Mouse (Mus musculus): ENCODE measurements around the gene Sirt7. TPM values are rescaled to one million over a fixed set of nuclear protein-coding genes. Genes with fewer than 3 reads are reported as not detected.

Sirt7 gene
- polyA plus RNA-seq, 1 experiment from 2014 or later: 36.6 TPM

GRCm38 (mm10) chr11:120576365-120576981 is 48.6 kb downstream of the Sirt7 start:
- no peak overlapping the region; the same call in 1 of the 2 replicates for H3K9ac ChIP-seq (ENCODE audit: low read length)
- H3K27ac ChIP-seq (ENCODE audit: low read length): 0 out of 2 replicates have a peak overlapping the region, but pooled peaks have one; percentile 17
- no peak overlapping the region for H3K4me2 ChIP-seq (ENCODE audit: low read depth, low read length)
- H3K4me1 ChIP-seq (ENCODE audit: control insufficient read depth, insufficient read depth, low read length): peaks cover 26% of the 10 kb centered on the region
- no peak for ATAC-seq (ENCODE audit: insufficient read depth, low FRiP score)
- 76% methylated on average over 3 of the region's 3 CpGs for WGBS
- H3K9me3 ChIP-seq (replicated peaks; ENCODE audit: control insufficient read depth, low read length): no peaks in the 10 kb centered on the region
- H3K36me3 ChIP-seq (ENCODE audit: control insufficient read depth, insufficient read depth, low read length): peaks cover 21% of the 10 kb centered on the region
- H3K4me3 ChIP-seq (replicated peaks; ENCODE audit: low read length): no peak overlapping the region
- H3K27me3 ChIP-seq (ENCODE audit: control insufficient read depth, insufficient read depth, low read length): no peaks in the 10 kb centered on the region

- Histone ChIP-seq H3K36me3 (ENCODE audit: control insufficient read depth, insufficient read depth, low read length) (peaks cover 22% of the 10 kb centered on the region), H3K27me3 (ENCODE audit: control insufficient read depth, insufficient read depth, low read length) (no peaks in the 10 kb centered on the region), H3K27ac (ENCODE audit: low read length) (0 out of 2 replicates have a peak overlapping the region, but pooled peaks have one; percentile 17), H3K4me2 (ENCODE audit: low read depth, low read length) (no peak overlapping the region), H3K4me1 (ENCODE audit: control insufficient read depth, insufficient read depth, low read length) (peaks cover 32% of the 10 kb centered on the region), H3K9ac (ENCODE audit: low read length) (no peak overlapping the region), H3K9me3 (replicated peaks; ENCODE audit: control insufficient read depth, low read length) (no peaks in the 10 kb centered on the region), H3K4me3 (replicated peaks; ENCODE audit: low read length) (no peak overlapping the region)
- ATAC-seq (ENCODE audit: insufficient read depth, low FRiP score): no peak
These were observed 49.1 kb downstream of the Sirt7 start for GRCm38 (mm10) chr11:120575940-120576339.

GRCm38 (mm10) chr11:120575046-120575445 is 50.0 kb downstream of the Sirt7 start:
- Histone ChIP-seq H3K27ac (ENCODE audit: low read length) (no peak overlapping the region), H3K36me3 (ENCODE audit: control insufficient read depth, insufficient read depth, low read length) (peaks cover 31% of the 10 kb centered on the region), H3K4me1 (ENCODE audit: control insufficient read depth, insufficient read depth, low read length) (peaks cover 29% of the 10 kb centered on the region), H3K9ac (ENCODE audit: low read length) (no peak overlapping the region), H3K4me3 (replicated peaks; ENCODE audit: low read length) (no peak overlapping the region), H3K4me2 (ENCODE audit: low read depth, low read length) (0 out of 2 replicates have a peak overlapping the region, but pooled peaks have one; percentile 87), H3K9me3 (replicated peaks; ENCODE audit: control insufficient read depth, low read length) (no peaks in the 10 kb centered on the region), H3K27me3 (ENCODE audit: control insufficient read depth, insufficient read depth, low read length) (no peaks in the 10 kb centered on the region)
- WGBS: 79% methylated on average over 2 of the region's 2 CpGs
- ATAC-seq (ENCODE audit: insufficient read depth, low FRiP score): no peak

- peak overlapping the region; percentile 34; the same call in 1 of the 2 replicates for H3K27ac ChIP-seq (ENCODE audit: low read length)
- peak overlapping the region; percentile 77 for H3K9ac ChIP-seq (ENCODE audit: low read length)
- no peak for ATAC-seq (ENCODE audit: insufficient read depth, low FRiP score)
- WGBS: 29% methylated on average over 5 of the region's 5 CpGs
- peak overlapping the region; percentile 87 for H3K4me2 ChIP-seq (ENCODE audit: low read depth, low read length)
- H3K4me3 ChIP-seq (replicated peaks; ENCODE audit: low read length): peak overlapping the region; percentile 98
- peaks cover 21% of the 10 kb centered on the region for H3K4me1 ChIP-seq (ENCODE audit: control insufficient read depth, insufficient read depth, low read length)
- H3K27me3 ChIP-seq (ENCODE audit: control insufficient read depth, insufficient read depth, low read length): no peaks in the 10 kb centered on the region
- no peaks in the 10 kb centered on the region for H3K9me3 ChIP-seq (replicated peaks; ENCODE audit: control insufficient read depth, low read length)
- peaks cover 30% of the 10 kb centered on the region for H3K36me3 ChIP-seq (ENCODE audit: control insufficient read depth, insufficient read depth, low read length)
These were observed 50.8 kb downstream of the Sirt7 start for GRCm38 (mm10) chr11:120574278-120574600.

DNA sequence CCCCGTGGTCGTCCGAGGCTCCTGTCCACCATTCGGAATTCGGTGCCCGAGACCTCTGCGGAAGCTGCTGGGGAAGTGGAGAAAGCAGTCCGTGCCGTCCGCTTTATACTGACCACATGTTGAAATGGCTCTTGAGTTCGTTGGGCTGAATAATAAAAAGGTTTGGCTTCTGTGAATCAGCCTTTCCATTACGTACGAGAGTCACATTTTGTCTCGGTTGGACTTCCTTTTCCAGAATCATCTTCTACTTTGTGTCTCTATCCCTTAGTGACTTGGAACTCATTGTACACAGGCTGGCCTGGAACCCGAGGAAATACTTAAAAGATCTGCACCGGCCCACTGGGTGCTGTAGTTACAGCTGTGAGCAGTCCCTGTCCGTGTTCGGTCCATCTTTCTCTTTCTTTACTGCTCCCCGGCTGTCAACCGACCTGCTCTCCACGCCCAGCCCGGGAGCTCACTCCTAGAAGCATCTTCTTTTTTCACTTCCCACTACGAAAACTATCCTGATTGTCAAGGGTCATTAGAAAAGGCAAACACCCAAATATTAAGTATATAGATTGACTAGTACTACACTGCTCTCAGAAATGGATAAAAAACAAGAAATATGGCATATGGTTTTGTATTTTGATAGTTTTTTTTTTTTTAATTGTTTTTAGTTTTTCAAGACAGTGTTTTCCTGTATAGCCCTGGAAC is 51.3 kb downstream of the Sirt7 start:
- under 1% methylated on average over 23 of the region's 23 CpGs for WGBS
- Histone ChIP-seq H3K9me3 (replicated peaks; ENCODE audit: control insufficient read depth, low read length) (no peaks in the 10 kb centered on the region), H3K36me3 (ENCODE audit: control insufficient read depth, insufficient read depth, low read length) (peaks cover 25% of the 10 kb centered on the region), H3K4me3 (replicated peaks; ENCODE audit: low read length) (peak overlapping the region; percentile 98), H3K4me2 (ENCODE audit: low read depth, low read length) (peak overlapping the region; percentile 87), H3K27ac (ENCODE audit: low read length) (peak overlapping the region; percentile 85), H3K27me3 (ENCODE audit: control insufficient read depth, insufficient read depth, low read length) (no peaks in the 10 kb centered on the region), H3K9ac (ENCODE audit: low read length) (peak overlapping the region; percentile 77), H3K4me1 (ENCODE audit: control insufficient read depth, insufficient read depth, low read length) (peaks cover 18% of the 10 kb centered on the region)
- ATAC-seq (ENCODE audit: insufficient read depth, low FRiP score): no peak

- no peaks in the 10 kb centered on the region for H3K9me3 ChIP-seq (replicated peaks; ENCODE audit: control insufficient read depth, low read length)
- H3K4me1 ChIP-seq (ENCODE audit: control insufficient read depth, insufficient read depth, low read length): peaks cover 18% of the 10 kb centered on the region
- WGBS: under 1% methylated on average over 94 of the region's 94 CpGs
These were observed 52.1 kb downstream of the Sirt7 start, which contains the start of gene P4hb for GRCm38 (mm10) chr11:120572752-120573584. Gene P4hb, minus strand, starts transcription at chr11:120573253.

DNA sequence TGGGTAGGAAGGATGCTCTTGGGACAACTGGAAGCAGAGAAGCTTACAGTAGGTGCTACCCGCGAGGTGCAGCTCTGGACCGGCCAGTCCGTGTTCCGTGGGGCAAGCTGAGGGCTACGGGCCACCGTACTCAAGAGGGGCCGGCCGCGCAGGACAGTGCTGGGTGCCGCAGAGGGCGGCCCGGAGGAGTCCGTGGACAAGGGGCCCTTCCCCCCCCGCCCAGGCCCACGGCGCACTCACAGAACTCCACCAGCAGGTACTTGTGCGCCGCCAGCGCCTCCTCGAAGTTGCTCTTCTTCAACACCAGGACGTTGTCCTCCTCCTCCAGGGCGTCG is 52.7 kb downstream of the Sirt7 start:
- under 1% methylated on average over 22 of the region's 24 CpGs for WGBS
- peak; percentile 5 for ATAC-seq (ENCODE audit: insufficient read depth, low FRiP score)
- peaks cover 18% of the 10 kb centered on the region for H3K4me1 ChIP-seq (ENCODE audit: control insufficient read depth, insufficient read depth, low read length)

More at GRCm38 (mm10) chr11:120572752-120573584, 52.1 kb downstream of the Sirt7 start, which contains the start of gene P4hb:
- Histone ChIP-seq H3K27me3 (ENCODE audit: control insufficient read depth, insufficient read depth, low read length) (no peaks in the 10 kb centered on the region), H3K9ac (ENCODE audit: low read length) (peak within 1 kb of the TSS; percentile 95), H3K36me3 (ENCODE audit: control insufficient read depth, insufficient read depth, low read length) (peaks cover 17% of the 10 kb centered on the region), H3K27ac (ENCODE audit: low read length) (peak within 1 kb of the TSS; percentile 90), H3K4me2 (ENCODE audit: low read depth, low read length) (peak within 1 kb of the TSS; percentile 89), H3K4me3 (replicated peaks; ENCODE audit: low read length) (peak within 1 kb of the TSS; percentile 98)
- ATAC-seq (ENCODE audit: insufficient read depth, low FRiP score): peak; percentile 96

GRCm38 (mm10) chr11:120571754-120572416 is 53.2 kb downstream of the Sirt7 start:
- H3K4me2 ChIP-seq (ENCODE audit: low read depth, low read length): peak overlapping the region; percentile 89
- no peaks in the 10 kb centered on the region for H3K9me3 ChIP-seq (replicated peaks; ENCODE audit: control insufficient read depth, low read length)
- H3K9ac ChIP-seq (ENCODE audit: low read length): peak overlapping the region; percentile 95
- peaks cover 22% of the 10 kb centered on the region for H3K36me3 ChIP-seq (ENCODE audit: control insufficient read depth, insufficient read depth, low read length)
- no peaks in the 10 kb centered on the region for H3K27me3 ChIP-seq (ENCODE audit: control insufficient read depth, insufficient read depth, low read length)
- H3K4me3 ChIP-seq (replicated peaks; ENCODE audit: low read length): peak overlapping the region; percentile 98
- no peak for ATAC-seq (ENCODE audit: insufficient read depth, low FRiP score)
- WGBS: 5% methylated on average over 11 of the region's 11 CpGs
- peaks cover 18% of the 10 kb centered on the region for H3K4me1 ChIP-seq (ENCODE audit: control insufficient read depth, insufficient read depth, low read length)
- peak overlapping the region; percentile 90 for H3K27ac ChIP-seq (ENCODE audit: low read length)

More for the DNA sequence above, 52.7 kb downstream of the Sirt7 start:
- Histone ChIP-seq H3K27me3 (ENCODE audit: control insufficient read depth, insufficient read depth, low read length) (no peaks in the 10 kb centered on the region), H3K4me3 (replicated peaks; ENCODE audit: low read length) (peak overlapping the region; percentile 98), H3K4me2 (ENCODE audit: low read depth, low read length) (peak overlapping the region; percentile 89), H3K9me3 (replicated peaks; ENCODE audit: control insufficient read depth, low read length) (no peaks in the 10 kb centered on the region), H3K36me3 (ENCODE audit: control insufficient read depth, insufficient read depth, low read length) (peaks cover 18% of the 10 kb centered on the region), H3K9ac (ENCODE audit: low read length) (peak overlapping the region; percentile 95), H3K27ac (ENCODE audit: low read length) (peak overlapping the region; percentile 90)
